Mouse (Mus musculus) G1E (cell line): ENCODE measurements around the gene Neurog1. TPM values are rescaled to one million over a fixed set of nuclear protein-coding genes. Genes with fewer than 3 reads are reported as not detected.

Experiments
- ATAC-seq: 2 replicates; pipeline ENCODE4 v1.8.0; 2016; ENCODE audit warnings: mild to moderate bottlenecking; ENCODE audit not compliant: insufficient number of reproducible peaks, poor library complexity, low FRiP score, severe bottlenecking; ENCODE audit errors: extremely low read depth
- DNase-seq: peaks from one replicate; pipeline ENCODE4 v3.0.0; 2012; ENCODE audit warnings: low spot score
- H3K27me3 ChIP-seq: 2 replicates; pipeline ENCODE4 v1.6.1; 2012; ENCODE audit warnings: mild to moderate bottlenecking, low read length, inconsistent platforms; ENCODE audit not compliant: insufficient read depth
- H3K36me3 ChIP-seq: replicated peaks from 2 replicates; pipeline ENCODE3; 2012; ENCODE audit warnings: mild to moderate bottlenecking, inconsistent platforms
- H3K4me1 ChIP-seq: 2 replicates; pipeline ENCODE4 v1.6.1; 2012; ENCODE audit warnings: low read depth, low read length, inconsistent platforms, mixed read lengths; ENCODE audit not compliant: insufficient read depth
- H3K4me3 ChIP-seq: 2 replicates; pipeline ENCODE4 v1.5.1; 2012; ENCODE audit warnings: low read depth, mild to moderate bottlenecking, inconsistent platforms, low read length, moderate library complexity, mixed read lengths
- H3K9me3 ChIP-seq: replicated peaks from 2 replicates; pipeline ENCODE4 v1.6.1; 2012; ENCODE audit warnings: inconsistent platforms
- CTCF ChIP-seq: IDR thresholded peaks from 2 replicates; pipeline ENCODE4 v1.5.1; 2012; ENCODE audit warnings: low read depth, low read length, inconsistent platforms, mixed read lengths
- GATA1 ChIP-seq: IDR thresholded peaks from 2 replicates; pipeline ENCODE4 v1.6.1; 2012; ENCODE audit warnings: borderline replicate concordance, low read length, inconsistent platforms, mixed read lengths
- GATA2 ChIP-seq: IDR thresholded peaks from 2 replicates; pipeline ENCODE4 v1.6.1; 2012; ENCODE audit warnings: low read depth, low read length, inconsistent platforms, borderline replicate concordance
- POLR2AphosphoS5 ChIP-seq: IDR thresholded peaks from 2 replicates; pipeline ENCODE4 v1.6.1; 2012; ENCODE audit warnings: low read depth, low read length, inconsistent platforms; ENCODE audit not compliant: insufficient replicate concordance
- TAL1 ChIP-seq: conservative IDR thresholded peaks from 2 replicates; pipeline ENCODE4 v1.6.1; 2012; ENCODE audit warnings: low read depth, low read length, inconsistent platforms, mixed read lengths
- polyA plus RNA-seq: library from polyadenylated mRNA; stranded (reverse); fragments of >175 nt; gene quantifications from 2 replicates; pipeline ENCODE4 v1.2.3, GENCODE M21; 2012
- total RNA-seq, 2 experiments: library from RNA; stranded (forward) in 1 of 2; stranded (reverse) in 1 of 2; fragments of 200-1000 nt in 1 of 2; fragments of >200 nt in 1 of 2; fragmentation: Nextera tagmentation in 1 of 2; gene quantifications; 2 replicates each; pipeline ENCODE4 v1.2.3; 2014 to 2017

Neurog1 gene
- total RNA-seq (2014; fragmentation: Nextera tagmentation) (not detected in 2 replicates), total RNA-seq (2017) (0.11 TPM in 1 of 2 replicates, not detected in the other), polyA plus RNA-seq (not detected in 2 replicates)

GRCm38 (mm10) chr13:56251924-56252619 lies at the start of gene Neurog1:
Neurog1 (minus strand) TSS chr13:56252163.
- ATAC-seq (no peak), DNase-seq (no peak)
- Histone ChIP-seq H3K27me3 (peaks cover 5% of the 10 kb centered on the region; the same call in 1 of the 2 replicates), H3K9me3 (peaks cover 78% of the 10 kb centered on the region), H3K4me3 (peak within 1 kb of the TSS; percentile 38; the same call in 1 of the 2 replicates), H3K4me1 (no peaks in the 10 kb centered on the region), H3K36me3 (no peaks in the 10 kb centered on the region)
- TF ChIP-seq TAL1 (no peak), GATA1 (no peak), GATA2 (no peak), POLR2AphosphoS5 (no peak), CTCF (no peak)

- Histone ChIP-seq H3K27me3 (no peaks in the 10 kb centered on the region), H3K4me1 (no peaks in the 10 kb centered on the region), H3K4me3 (0 out of 2 replicates have a peak overlapping the region, but pooled peaks have one; percentile 22), H3K9me3 (peaks cover 82% of the 10 kb centered on the region), H3K36me3 (no peaks in the 10 kb centered on the region)
- ATAC-seq (no peak), DNase-seq (no peak)
- TF ChIP-seq TAL1 (no peak), POLR2AphosphoS5 (no peak), CTCF (no peak), GATA2 (no peak), GATA1 (no peak)
These were observed 47.4 kb upstream of the Neurog1 start for GRCm38 (mm10) chr13:56299336-56299735.

- no peaks in the 10 kb centered on the region for H3K36me3 ChIP-seq
- H3K4me1 ChIP-seq: no peaks in the 10 kb centered on the region
- no peaks in the 10 kb centered on the region for H3K27me3 ChIP-seq
- H3K9me3 ChIP-seq: peaks cover 89% of the 10 kb centered on the region
- DNase-seq: no peak
- H3K4me3 ChIP-seq: no peak overlapping the region
- no peak for ATAC-seq
- TF ChIP-seq GATA2: no peak
These were observed 44.7 kb upstream of the Neurog1 start for GRCm38 (mm10) chr13:56296659-56297020.

GRCm38 (mm10) chr13:56295943-56296658 lies 44.1 kb upstream of the Neurog1 start, which contains the start of gene Cxcl14:
Cxcl14 (minus strand) TSS chr13:56296551.
- Histone ChIP-seq H3K9me3 (peaks cover 90% of the 10 kb centered on the region), H3K36me3 (no peaks in the 10 kb centered on the region), H3K4me1 (no peaks in the 10 kb centered on the region), H3K4me3 (peak within 1 kb of the TSS; percentile 9; the same call in 1 of the 2 replicates), H3K27me3 (no peaks in the 10 kb centered on the region)
- ATAC-seq: no peak
- TF ChIP-seq CTCF (no peak), GATA1 (no peak)
- DNase-seq: no peak

GRCm38 (mm10) chr13:56295586-56295942 lies 43.6 kb upstream of the Neurog1 start:
- TF ChIP-seq POLR2AphosphoS5: no peak
- no peak for TF ChIP-seq GATA2
- TF ChIP-seq TAL1: no peak
- TF ChIP-seq GATA1: no peak
- TF ChIP-seq CTCF: no peak
- no peak overlapping the region; the same call in 1 of the 2 replicates for H3K4me3 ChIP-seq

GRCm38 (mm10) chr13:56294908-56295307 lies 42.9 kb upstream of the Neurog1 start:
- TF ChIP-seq TAL1: no peak
- no peak for TF ChIP-seq GATA2
- no peak for TF ChIP-seq POLR2AphosphoS5
- no peak for TF ChIP-seq GATA1
- no peak for TF ChIP-seq CTCF
- no peaks in the 10 kb centered on the region for H3K36me3 ChIP-seq
- H3K4me3 ChIP-seq: no peak overlapping the region
- ATAC-seq (no peak), DNase-seq (no peak)
- no peaks in the 10 kb centered on the region for H3K27me3 ChIP-seq
- H3K4me1 ChIP-seq: no peaks in the 10 kb centered on the region
- H3K9me3 ChIP-seq: peaks cover 90% of the 10 kb centered on the region

More at GRCm38 (mm10) chr13:56295586-56295942, 43.6 kb upstream of the Neurog1 start:
- Histone ChIP-seq H3K27me3 (no peaks in the 10 kb centered on the region), H3K9me3 (peaks cover 89% of the 10 kb centered on the region), H3K4me1 (no peaks in the 10 kb centered on the region), H3K36me3 (no peaks in the 10 kb centered on the region)
- no peak for ATAC-seq
- no peak for DNase-seq

- Histone ChIP-seq H3K4me3 (no peak overlapping the region), H3K9me3 (peaks cover 83% of the 10 kb centered on the region), H3K36me3 (no peaks in the 10 kb centered on the region), H3K27me3 (no peaks in the 10 kb centered on the region), H3K4me1 (no peaks in the 10 kb centered on the region)
- TF ChIP-seq GATA1 (no peak), GATA2 (no peak), POLR2AphosphoS5 (no peak), TAL1 (no peak), CTCF (no peak)
- DNase-seq (no peak), ATAC-seq (no peak)
These were observed 38.0 kb upstream of the Neurog1 start for GRCm38 (mm10) chr13:56289998-56290397.
